Mouse (Mus musculus) forebrain, postnatal 0 days (tissue): ENCODE data around the gene St3gal5. TPM values are rescaled to one million over a fixed set of nuclear protein-coding genes. Genes with fewer than 3 reads are reported as not detected.

Experiments
- ATAC-seq: fragments of 200-750 bp; cut with Nextera tagmentation; 2 replicates; pipeline ENCODE4 v1.8.0; 2017; ENCODE audit warnings: mild to moderate bottlenecking, moderate library complexity
- DNase-seq: peaks from one replicate; pipeline ENCODE4 v3.0.0-alpha.2; 2015
- H3K27ac ChIP-seq: fragments of 300-500 bp; sonication (generic); 2 replicates; pipeline ENCODE4 v1.5.1; 2014; ENCODE audit warnings: low read depth, mild to moderate bottlenecking, antibody characterized with exemption, low read length, moderate library complexity, mixed read lengths
- H3K27me3 ChIP-seq: fragments of 300-500 bp; sonication (generic); 2 replicates; pipeline ENCODE4 v1.6.1; 2014; ENCODE audit warnings: mild to moderate bottlenecking, low read length, mixed read lengths; ENCODE audit not compliant: insufficient read depth
- H3K36me3 ChIP-seq: fragments of 300-500 bp; sonication (generic); 2 replicates; pipeline ENCODE4 v1.6.1; 2014; ENCODE audit warnings: mild to moderate bottlenecking, moderate library complexity; ENCODE audit not compliant: insufficient read depth
- H3K4me1 ChIP-seq: fragments of 300-500 bp; sonication (generic); 2 replicates; pipeline ENCODE4 v1.6.1; 2014; ENCODE audit warnings: antibody characterized with exemption; ENCODE audit not compliant: insufficient read depth
- H3K4me2 ChIP-seq: fragments of 300-500 bp; sonication (generic); 2 replicates; pipeline ENCODE4 v1.6.1; 2014; ENCODE audit warnings: low read depth, mild to moderate bottlenecking, moderate library complexity
- H3K4me3 ChIP-seq: fragments of 300-500 bp; sonication (generic); 2 replicates; pipeline ENCODE4 v1.5.1; 2014; ENCODE audit warnings: low read depth, low read length, mixed read lengths
- H3K9ac ChIP-seq: fragments of 300-500 bp; sonication (generic); 2 replicates; pipeline ENCODE4 v1.6.1; 2014; ENCODE audit warnings: mild to moderate bottlenecking
- H3K9me3 ChIP-seq: fragments of 300-500 bp; sonication (generic); 2 replicates; pipeline ENCODE4 v1.6.1; 2016; ENCODE audit warnings: low read length
- CTCF ChIP-seq: sonication (generic); IDR thresholded peaks from 2 replicates; pipeline ENCODE4 v1.5.1; 2016; ENCODE audit warnings: antibody characterized with exemption, control low read depth, low read depth
- WGBS: fragments of 180-500 bp; shearing (Covaris S2); extraction: QIAGEN DNeasy Blood & Tissue Kit; methylation state at CpG from one replicate; pipeline ENCODE4 v1.1.7; 2014; 5-methylcytosine and 5-hydroxymethylcytosine counted together
- polyA plus RNA-seq: library from polyadenylated mRNA; unstranded; fragments of >200 nt; fragmentation: Nextera tagmentation; extraction: Ambion mirVana; gene quantifications from 2 replicates; pipeline ENCODE4 v1.2.1, GENCODE M21; 2015
- total RNA-seq: library from RNA; depleted of rRNA; stranded (reverse); fragments of >200 nt; gene quantifications from 2 replicates; pipeline ENCODE4 v1.2.3, GENCODE M21; 2014

St3gal5 gene
- total and polyA plus RNA-seq, 2 experiments from 2014 or later: 17.5 to 53.4 TPM

- no peak for ATAC-seq
- Histone ChIP-seq H3K4me2 (no peak overlapping the region), H3K9ac (no peak overlapping the region), H3K36me3 (peaks cover 32% of the 10 kb centered on the region), H3K27me3 (no peaks in the 10 kb centered on the region), H3K27ac (no peak overlapping the region), H3K4me1 (no peaks in the 10 kb centered on the region), H3K9me3 (no peaks in the 10 kb centered on the region), H3K4me3 (no peak overlapping the region)
- 86% methylated on average over 6 of the region's 6 CpGs for WGBS
- no peak for DNase-seq
- no peak for TF ChIP-seq CTCF
These were observed 32.7 kb downstream of the St3gal5 start for GRCm38 (mm10) chr6:72130056-72130455.

- H3K4me1 ChIP-seq: no peaks in the 10 kb centered on the region
- DNase-seq (no peak), ATAC-seq (no peak)
- no peaks in the 10 kb centered on the region for H3K9me3 ChIP-seq
- no peak overlapping the region for H3K4me3 ChIP-seq
- H3K4me2 ChIP-seq: no peak overlapping the region
- no peak overlapping the region for H3K27ac ChIP-seq
- 96% methylated on average over 8 of the region's 8 CpGs for WGBS
- no peak overlapping the region for H3K9ac ChIP-seq
- no peak for TF ChIP-seq CTCF
- H3K27me3 ChIP-seq: no peaks in the 10 kb centered on the region
- H3K36me3 ChIP-seq: peaks cover 32% of the 10 kb centered on the region
These were observed 35.4 kb downstream of the St3gal5 start for GRCm38 (mm10) chr6:72132671-72133214.

- no peak overlapping the region for H3K9ac ChIP-seq
- peaks cover 25% of the 10 kb centered on the region for H3K36me3 ChIP-seq
- H3K9me3 ChIP-seq: no peaks in the 10 kb centered on the region
- H3K4me1 ChIP-seq: no peaks in the 10 kb centered on the region
- no peaks in the 10 kb centered on the region for H3K27me3 ChIP-seq
- WGBS: 85% methylated on average over 9 of the region's 9 CpGs
- H3K4me3 ChIP-seq: no peak overlapping the region
- ATAC-seq (no peak), DNase-seq (no peak)
- H3K27ac ChIP-seq: no peak overlapping the region
- no peak overlapping the region for H3K4me2 ChIP-seq
- no peak for TF ChIP-seq CTCF
These were observed 37.6 kb downstream of the St3gal5 start for GRCm38 (mm10) chr6:72134850-72135515.

GRCm38 (mm10) chr6:72136016-72136415, 38.6 kb downstream of the St3gal5 start:
- no peak for TF ChIP-seq CTCF
- 97% methylated on average over 5 of the region's 5 CpGs for WGBS
- ATAC-seq (no peak), DNase-seq (no peak)
- Histone ChIP-seq H3K36me3 (peaks cover 18% of the 10 kb centered on the region), H3K4me2 (no peak overlapping the region), H3K4me1 (no peaks in the 10 kb centered on the region), H3K27ac (no peak overlapping the region), H3K9ac (no peak overlapping the region), H3K27me3 (no peaks in the 10 kb centered on the region), H3K9me3 (no peaks in the 10 kb centered on the region), H3K4me3 (no peak overlapping the region)

- Histone ChIP-seq H3K4me3 (no peak overlapping the region), H3K4me1 (no peaks in the 10 kb centered on the region), H3K9ac (no peak overlapping the region), H3K4me2 (no peak overlapping the region), H3K9me3 (no peaks in the 10 kb centered on the region), H3K27ac (no peak overlapping the region), H3K27me3 (no peaks in the 10 kb centered on the region), H3K36me3 (peaks cover 18% of the 10 kb centered on the region)
- ATAC-seq (no peak), DNase-seq (no peak)
- 83% methylated on average over 10 of the region's 10 CpGs for WGBS
- TF ChIP-seq CTCF: no peak
These were observed 39.2 kb downstream of the St3gal5 start for GRCm38 (mm10) chr6:72136543-72136942.

GRCm38 (mm10) chr6:72139508-72140193, 42.3 kb downstream of the St3gal5 start:
- H3K9ac ChIP-seq: no peak overlapping the region
- ATAC-seq (no peak), DNase-seq (no peak)
- no peaks in the 10 kb centered on the region for H3K9me3 ChIP-seq
- no peaks in the 10 kb centered on the region for H3K27me3 ChIP-seq
- H3K4me3 ChIP-seq: no peak overlapping the region
- no peak overlapping the region for H3K4me2 ChIP-seq
- H3K27ac ChIP-seq: no peak overlapping the region
- H3K36me3 ChIP-seq: peaks cover 13% of the 10 kb centered on the region
- TF ChIP-seq CTCF: no peak
- H3K4me1 ChIP-seq: no peaks in the 10 kb centered on the region
- WGBS: 83% methylated on average over 9 of the region's 9 CpGs

- no peaks in the 10 kb centered on the region for H3K27me3 ChIP-seq
- no peak overlapping the region for H3K4me2 ChIP-seq
- no peak overlapping the region for H3K27ac ChIP-seq
- H3K9me3 ChIP-seq: no peaks in the 10 kb centered on the region
- ATAC-seq: no peak
- no peak for DNase-seq
- no peaks in the 10 kb centered on the region for H3K4me1 ChIP-seq
- H3K36me3 ChIP-seq: peaks cover 13% of the 10 kb centered on the region
- H3K4me3 ChIP-seq: no peak overlapping the region
- no peak overlapping the region for H3K9ac ChIP-seq
- 88% methylated on average over 8 of the region's 8 CpGs for WGBS
- no peak for TF ChIP-seq CTCF
These were observed 43.0 kb downstream of the St3gal5 start for GRCm38 (mm10) chr6:72140371-72140770.
